Mouse (Mus musculus): Measurements from ENCODE around the gene Blvrb. TPM values are rescaled to one million over a fixed set of nuclear protein-coding genes. Genes with fewer than 3 reads are reported as not detected.

The Blvrb gene
- total RNA-seq (2017): 31.7 and 32.1 TPM in 2 replicates

DNA sequence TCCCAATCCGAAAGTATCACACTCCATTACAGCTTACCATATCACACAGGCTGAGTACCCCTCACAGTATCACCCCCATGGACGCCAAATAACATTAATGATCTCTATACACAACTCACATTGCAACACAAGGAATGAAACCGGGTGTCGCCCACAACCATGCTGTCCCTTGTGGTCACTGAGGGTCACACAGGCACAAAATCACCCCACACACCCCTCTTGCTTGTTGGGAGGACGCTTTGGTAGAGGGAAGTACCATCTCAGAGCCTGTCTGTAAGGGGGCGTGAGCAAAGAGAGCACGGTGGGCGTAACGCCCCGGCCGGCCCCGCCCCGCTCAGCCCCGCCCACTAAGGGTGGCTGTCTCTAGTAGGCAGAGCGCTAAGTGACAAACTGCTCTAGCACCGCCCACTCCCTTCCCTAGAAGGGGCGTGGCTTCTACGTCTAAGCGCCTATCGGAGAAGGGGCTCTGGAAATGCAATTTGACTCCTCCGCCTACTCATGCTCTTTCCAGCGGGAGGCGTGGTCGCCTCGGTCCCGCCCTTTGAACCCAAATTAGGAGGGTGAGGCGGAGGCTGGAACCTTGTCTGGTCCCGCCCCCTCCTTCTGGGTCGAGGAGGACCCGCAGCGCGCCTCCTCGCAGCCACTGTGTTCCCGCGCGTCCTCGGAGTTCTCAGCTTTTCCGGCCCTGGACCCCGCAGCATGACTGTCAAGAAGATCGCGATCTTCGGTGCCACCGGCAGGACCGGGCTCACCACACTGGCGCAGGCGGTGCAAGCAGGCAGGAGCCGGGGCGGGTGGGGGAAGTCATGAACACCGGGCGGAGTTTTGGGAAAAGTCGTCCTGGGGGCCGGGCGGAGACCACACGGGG lies at the start of gene Blvrb, which contains the start of gene Sptbn4:
TSS of gene Blvrb (plus strand) at position 560 of the 868 bp plus-strand sequence.
TSS of gene Sptbn4 (minus strand) at position 268 of the 868 bp plus-strand sequence.
- ATAC-seq (ENCODE audit: extremely low read depth, insufficient number of reproducible peaks, low FRiP score, poor library complexity, severe bottlenecking): peak; percentile 85

DNA sequence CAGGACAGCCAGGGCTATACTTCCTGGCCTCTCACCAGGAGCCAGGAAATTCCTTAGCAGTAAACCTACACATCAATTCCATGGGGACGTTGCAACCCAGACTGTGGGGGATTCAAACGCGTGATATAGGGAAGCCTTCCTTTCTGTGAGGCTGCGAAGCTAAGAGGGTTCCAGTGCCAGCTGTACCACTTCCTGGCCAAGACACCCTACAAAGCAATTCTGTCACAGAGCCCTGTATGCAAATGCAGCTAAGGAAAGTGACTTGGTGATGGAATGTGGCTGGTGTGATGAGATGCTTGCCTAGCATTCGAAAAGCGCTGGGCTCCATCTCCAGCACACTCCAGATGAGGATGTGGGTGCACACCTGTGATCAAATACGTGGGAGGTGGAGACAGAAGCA lies 47.2 kb upstream of the Blvrb start:
- ATAC-seq (ENCODE audit: extremely low read depth, insufficient number of reproducible peaks, low FRiP score, poor library complexity, severe bottlenecking): no peak

DNA sequence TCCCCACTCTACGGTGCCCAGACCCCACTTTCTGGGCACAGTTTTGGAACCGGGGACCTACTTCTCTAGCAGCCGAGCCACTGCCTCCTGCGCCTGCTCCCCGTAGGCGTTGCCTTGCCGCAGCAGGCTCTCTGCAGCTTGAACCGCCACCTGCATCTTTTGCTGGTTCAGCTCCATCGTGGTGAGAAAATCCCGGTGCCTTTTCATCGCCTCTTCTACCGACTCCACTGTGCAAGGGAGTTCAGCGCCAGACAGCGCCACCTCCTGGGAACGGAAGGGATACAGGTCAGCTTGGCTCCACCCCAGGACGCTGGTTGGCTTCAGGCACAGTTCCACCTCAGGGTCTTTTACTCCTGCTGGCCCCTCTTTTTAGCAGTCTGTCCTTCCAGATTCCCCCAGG lies 45.1 kb upstream of the Blvrb start:
- peak; percentile 40; the same call in 1 of the 2 replicates for ATAC-seq (ENCODE audit: extremely low read depth, insufficient number of reproducible peaks, low FRiP score, poor library complexity, severe bottlenecking)

DNA sequence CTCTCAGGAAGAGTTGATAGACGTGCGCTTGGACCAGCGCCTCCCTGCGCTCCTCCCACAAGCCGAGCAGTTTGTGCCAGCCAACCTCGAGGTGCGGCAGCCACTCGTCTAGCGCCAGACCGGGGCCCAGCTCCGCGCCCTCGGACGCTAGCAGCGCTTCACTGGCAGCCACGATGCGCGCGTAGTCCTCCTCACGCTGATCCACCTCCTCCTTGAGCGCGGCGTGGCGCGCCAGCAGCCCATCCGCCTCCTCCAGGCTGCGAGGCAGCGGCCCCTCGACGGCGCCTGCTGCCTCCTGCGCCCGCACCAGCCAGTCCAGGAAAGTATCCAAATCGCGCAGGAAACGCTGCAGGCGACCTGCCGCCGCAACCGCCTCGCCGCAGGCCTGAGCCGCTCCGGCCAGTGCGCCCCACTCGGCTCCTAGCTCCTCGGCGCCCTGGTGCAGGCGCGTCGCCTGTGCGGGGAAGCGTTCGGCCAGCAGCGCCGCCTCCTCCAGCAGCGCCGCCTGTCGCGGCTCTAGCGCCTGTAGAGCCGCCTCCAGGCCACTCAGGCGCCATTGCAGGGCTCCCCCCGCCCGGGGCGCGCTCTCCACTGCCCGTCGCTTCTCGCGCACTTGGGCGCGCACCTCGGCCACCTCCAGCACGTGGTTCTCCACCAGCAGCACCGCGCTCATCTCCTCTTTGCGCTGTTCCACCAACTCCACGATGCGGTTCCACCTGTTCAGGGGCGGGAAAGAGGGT lies 43.4 kb upstream of the Blvrb start:
- ATAC-seq (ENCODE audit: extremely low read depth, insufficient number of reproducible peaks, low FRiP score, poor library complexity, severe bottlenecking): no peak

DNA sequence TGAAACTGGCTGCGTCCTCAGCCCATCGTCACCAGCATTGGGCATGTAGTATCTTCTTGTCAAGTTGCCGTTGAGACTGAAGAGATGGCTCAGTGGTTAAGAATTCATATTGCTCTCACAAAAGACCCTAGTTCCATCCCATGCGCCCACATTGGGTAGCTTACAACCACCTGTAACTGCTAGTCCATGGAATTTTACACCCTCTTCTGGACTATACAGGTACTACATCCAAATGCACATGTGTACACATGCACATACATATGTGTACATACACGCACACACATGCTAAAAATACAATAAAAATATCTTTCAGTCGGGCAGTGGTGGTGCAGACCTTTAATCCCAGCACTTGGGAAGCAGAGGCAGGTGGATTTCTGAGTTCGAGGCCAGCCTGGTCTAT lies 41.3 kb upstream of the Blvrb start:
- no peak for ATAC-seq (ENCODE audit: extremely low read depth, insufficient number of reproducible peaks, low FRiP score, poor library complexity, severe bottlenecking)

DNA sequence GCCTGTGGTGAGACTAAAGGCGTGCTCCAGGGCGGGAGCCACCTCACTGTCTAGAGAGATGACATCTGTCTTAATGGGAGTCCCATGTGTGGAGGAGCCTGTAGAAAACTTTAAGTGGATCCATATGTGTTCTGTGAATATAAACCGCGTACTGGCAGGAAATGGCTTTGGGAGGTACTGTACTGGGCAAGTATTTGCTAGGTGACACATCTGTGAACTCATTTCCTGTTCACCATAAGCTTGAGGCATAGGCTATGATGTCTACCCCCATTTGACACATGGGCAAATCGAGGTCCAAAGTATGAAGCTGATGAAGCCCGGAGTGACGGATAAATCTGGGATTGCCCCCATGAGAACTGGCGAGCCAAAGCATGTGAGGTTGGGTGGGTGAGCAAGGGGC lies 40.0 kb upstream of the Blvrb start:
- ATAC-seq (ENCODE audit: extremely low read depth, insufficient number of reproducible peaks, low FRiP score, poor library complexity, severe bottlenecking): no peak

DNA sequence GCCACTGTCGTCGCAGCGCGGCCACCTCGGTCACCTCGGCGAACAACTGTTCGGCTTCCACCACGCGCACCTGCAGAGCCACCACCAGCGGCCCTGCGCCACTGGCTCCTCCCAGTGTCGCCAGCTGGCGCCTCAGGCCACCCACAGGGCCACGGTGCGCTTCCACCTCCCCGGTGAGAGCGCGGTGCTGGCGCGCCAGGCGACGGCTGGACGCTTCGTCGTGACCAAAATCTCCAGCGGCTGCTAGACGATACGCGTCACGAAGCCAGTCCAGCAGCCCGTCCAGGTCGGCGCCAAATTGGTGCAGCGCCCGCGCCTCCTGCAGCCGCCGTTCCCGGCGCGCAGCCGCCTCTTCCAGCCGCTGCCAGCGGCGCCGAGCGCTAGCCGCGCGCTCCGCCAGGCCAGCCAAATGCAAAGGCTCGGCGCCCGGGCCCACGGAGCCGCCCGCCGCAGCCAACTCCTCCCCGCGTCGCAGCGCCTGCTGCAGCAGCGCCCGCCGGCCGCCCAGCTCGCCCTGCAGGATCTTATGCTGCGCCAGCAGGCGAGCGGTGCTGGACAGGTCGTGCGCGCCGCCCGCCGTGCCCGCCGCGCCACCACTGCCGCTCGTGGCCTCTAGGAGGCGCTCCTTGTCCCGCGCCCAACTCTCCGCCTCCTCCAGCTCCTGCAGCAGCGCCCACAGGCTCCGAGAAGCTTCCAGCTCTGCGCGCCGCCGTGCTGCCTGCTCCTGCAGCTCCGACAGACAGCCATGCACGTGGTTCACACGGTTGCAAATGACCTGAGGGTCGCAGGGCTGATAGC lies 39.2 kb upstream of the Blvrb start:
- no peak for ATAC-seq (ENCODE audit: extremely low read depth, insufficient number of reproducible peaks, low FRiP score, poor library complexity, severe bottlenecking)

DNA sequence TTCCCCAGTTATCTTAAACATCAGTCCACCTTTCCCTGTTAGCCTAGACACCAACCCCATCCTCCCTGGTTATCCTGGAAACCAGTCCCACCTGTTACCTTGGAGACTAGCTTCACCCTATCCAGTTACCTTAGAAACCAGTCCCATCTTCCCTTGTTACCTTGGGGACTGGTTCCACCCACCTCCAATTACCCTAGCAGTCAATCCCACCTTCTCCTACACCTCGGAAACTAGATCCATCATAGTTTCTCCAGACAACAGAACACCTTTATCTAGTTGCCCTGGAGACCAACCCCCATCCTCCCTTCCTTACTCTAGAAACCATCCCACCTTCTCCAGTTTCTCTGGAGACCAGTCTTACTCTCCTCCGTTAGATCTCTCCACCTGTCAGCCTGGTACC lies 30.6 kb upstream of the Blvrb start:
- no peak for ATAC-seq (ENCODE audit: extremely low read depth, insufficient number of reproducible peaks, low FRiP score, poor library complexity, severe bottlenecking)

DNA sequence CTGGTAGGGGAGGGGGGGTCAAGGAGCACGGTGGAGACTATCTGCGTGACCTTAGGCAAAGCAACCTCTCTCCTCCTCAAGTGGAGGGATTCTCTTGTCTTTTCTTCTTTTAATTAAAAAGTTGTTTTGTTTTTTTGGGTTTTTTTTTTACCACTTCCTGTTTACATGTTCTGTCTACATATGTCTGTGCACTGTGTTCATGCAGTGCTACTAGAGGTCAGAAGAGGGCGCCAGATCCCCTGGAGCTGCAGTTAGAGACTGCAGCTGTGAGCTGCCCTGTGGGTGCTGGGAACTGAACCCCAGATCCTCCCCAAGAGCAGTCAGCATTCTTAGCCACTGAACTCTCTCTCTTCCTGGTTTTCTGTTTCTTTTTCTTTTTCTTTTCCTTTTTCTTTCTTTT lies 28.7 kb upstream of the Blvrb start:
- no peak for ATAC-seq (ENCODE audit: extremely low read depth, insufficient number of reproducible peaks, low FRiP score, poor library complexity, severe bottlenecking)

DNA sequence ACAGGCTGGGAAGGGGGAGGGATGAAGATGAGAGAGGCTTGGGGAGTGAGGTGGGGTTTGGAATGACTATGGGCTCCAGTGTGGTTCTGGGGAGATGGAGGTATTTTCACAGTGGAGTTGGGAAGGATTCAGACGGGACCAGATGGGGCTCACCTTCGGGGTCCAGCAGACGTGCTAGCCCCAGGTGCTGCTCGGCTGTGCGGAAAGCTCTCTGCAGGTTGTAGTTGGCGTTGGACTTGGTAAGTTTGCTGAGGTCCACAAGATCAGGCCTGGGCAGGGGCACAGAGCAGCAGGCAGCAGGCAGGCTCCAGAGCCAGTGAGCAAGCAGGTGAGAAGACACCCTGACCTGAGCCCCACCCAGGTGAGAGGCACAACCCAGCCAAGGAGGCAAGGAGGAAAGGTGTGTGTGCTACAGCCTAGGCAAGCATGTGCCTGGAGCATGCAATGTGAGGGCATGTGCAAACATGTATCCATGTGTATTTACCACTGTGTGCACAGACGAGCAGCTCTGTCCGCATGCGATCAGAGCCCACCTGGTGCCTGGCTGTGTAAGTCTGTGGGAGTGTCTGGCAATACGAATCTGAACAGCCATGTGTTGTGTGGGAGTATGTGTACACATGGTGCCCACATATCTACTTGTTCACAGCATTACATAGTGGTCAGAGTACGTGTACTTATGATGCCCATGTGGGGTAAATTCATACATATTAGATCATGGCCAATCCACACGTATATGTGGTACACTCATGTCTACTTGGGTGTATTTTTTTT lies 24.0 kb upstream of the Blvrb start:
- ATAC-seq (ENCODE audit: extremely low read depth, insufficient number of reproducible peaks, low FRiP score, poor library complexity, severe bottlenecking): no peak

DNA sequence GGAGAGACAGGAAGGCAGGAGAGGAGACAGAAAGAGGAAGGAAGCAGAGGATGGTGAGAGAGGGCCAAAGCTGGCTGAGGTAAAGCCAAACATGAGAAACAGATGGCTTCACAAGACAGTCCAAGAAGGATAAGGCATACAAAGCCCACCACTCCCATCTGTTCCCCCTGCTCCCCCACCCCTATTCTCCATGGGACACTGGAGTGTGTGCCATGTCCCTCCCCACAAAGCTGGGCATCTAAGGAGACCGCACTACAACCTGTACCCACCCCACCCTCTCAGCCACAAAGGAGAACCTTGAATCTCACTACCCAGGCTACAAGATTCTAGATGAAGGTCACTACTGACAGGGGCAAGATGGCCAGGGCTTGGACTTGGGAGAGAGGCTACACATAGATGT lies 20.4 kb upstream of the Blvrb start:
- no peak for ATAC-seq (ENCODE audit: extremely low read depth, insufficient number of reproducible peaks, low FRiP score, poor library complexity, severe bottlenecking)

DNA sequence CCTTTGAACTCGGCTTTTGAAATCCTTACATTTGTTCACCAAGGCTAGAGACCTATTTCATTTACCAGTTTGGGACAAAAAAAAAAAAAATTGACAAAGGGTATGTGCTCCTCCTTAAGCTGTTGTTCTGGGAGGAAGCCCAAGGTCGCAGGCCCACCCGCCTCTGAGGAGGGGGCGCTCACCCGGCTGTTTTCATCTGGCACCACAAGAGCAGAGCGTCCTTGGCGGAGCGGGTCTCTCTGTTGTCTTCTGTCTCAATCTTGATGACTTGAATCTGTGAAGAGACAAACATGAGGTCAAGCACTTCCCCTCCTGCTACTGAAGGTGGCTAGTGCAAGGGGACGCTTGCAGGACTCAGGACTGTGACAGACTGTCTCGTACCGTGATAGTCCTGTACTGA lies 19.8 kb upstream of the Blvrb start:
- ATAC-seq (ENCODE audit: extremely low read depth, insufficient number of reproducible peaks, low FRiP score, poor library complexity, severe bottlenecking): no peak

DNA sequence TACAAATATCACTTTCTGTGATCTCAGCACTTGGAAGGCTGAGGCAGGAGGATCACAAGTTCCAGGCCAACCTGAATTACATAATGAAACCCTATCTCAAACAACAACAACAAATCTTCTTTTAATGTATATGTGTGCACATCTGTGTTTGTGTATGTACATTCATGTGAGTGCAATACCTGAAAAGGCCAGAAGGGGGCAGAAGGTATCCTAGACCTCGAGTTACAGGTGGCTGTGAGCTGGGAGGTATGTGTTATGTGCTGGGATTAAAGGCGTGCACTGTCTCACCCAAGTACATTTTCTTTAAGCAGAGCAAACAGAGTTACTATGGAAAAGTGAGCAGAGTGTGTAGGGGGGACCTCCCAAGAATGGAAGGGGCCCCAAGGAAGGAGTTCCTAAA lies 18.6 kb upstream of the Blvrb start:
- ATAC-seq (ENCODE audit: extremely low read depth, insufficient number of reproducible peaks, low FRiP score, poor library complexity, severe bottlenecking): no peak

DNA sequence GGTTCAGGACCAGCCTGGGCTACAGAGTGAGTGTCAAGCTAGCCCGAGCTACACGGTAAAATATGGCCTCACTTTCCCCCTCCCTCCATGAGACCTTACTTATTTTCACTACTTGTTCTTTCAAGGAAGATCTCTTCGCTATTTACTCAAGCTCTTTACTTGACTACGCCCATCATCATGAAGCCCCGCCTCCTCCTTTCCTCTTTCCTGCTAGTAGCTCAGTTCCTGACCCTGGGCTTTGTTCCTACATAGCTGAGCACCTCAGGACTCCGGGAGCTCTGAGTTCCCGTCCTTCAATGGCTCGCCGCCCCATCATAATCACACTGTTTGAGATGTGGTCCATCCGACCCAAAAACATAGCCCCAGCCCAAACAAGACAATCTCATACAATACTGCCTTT lies 14.4 kb upstream of the Blvrb start:
- ATAC-seq (ENCODE audit: extremely low read depth, insufficient number of reproducible peaks, low FRiP score, poor library complexity, severe bottlenecking): no peak

DNA sequence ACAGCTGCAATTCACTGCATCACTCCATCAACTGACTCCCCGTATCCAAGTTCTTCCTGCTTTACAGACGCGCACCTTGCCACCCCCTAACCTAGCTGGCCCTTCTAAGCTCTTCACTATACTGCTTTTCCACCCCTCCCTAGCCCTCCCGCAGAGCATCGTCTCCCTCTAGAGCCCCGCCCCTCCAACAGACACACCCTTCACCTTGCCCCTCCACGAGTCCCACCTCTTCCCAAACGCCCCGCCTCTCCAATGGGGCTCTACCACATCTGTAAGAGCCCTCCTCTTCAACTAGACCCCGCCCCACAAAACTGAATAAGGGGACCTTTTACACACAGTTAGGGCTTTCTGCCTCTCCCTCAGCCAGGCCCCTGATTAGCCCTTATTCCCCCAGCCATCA lies 14.0 kb upstream of the Blvrb start:
- ATAC-seq (ENCODE audit: extremely low read depth, insufficient number of reproducible peaks, low FRiP score, poor library complexity, severe bottlenecking): no peak

DNA sequence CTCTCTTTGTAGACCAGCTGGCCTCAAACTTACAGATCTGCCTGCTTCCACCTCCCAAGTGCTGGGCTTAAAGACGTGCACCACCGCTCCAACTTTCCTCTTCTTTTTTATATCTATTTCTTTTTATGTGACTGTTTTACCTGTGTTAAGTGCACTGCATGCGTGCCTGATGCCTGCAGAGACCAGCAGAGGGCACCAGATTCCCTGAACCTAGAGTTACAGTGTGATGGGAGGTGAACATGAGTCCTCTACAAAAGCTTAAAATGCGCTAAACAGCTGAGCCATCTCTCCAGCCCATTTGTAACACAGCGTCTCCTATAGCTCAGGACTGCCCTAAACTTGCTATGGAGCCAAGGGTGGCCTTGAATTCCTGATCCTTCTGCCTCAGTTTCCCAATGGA lies 10.2 kb upstream of the Blvrb start:
- ATAC-seq (ENCODE audit: extremely low read depth, insufficient number of reproducible peaks, low FRiP score, poor library complexity, severe bottlenecking): peak; percentile 65

DNA sequence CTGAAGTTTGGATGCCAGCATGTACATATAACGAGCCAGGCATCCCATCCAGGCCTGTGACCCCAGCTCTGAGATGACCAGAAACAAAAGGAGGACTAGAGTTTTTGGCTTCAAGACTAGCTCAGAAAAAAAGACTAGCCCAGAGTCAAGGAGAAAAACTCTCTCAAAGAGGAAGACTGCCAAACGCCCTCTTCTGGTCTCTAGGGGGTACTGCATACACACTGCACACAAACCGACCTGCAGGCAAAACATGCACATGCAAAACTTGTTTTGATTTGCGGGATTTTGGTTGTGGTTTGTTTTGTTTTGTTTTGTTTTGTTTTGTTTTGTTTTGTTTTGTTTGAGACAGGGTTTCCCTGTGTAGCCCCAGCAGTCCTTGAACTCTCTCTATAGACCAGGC lies 7.8 kb upstream of the Blvrb start:
- no peak for ATAC-seq (ENCODE audit: extremely low read depth, insufficient number of reproducible peaks, low FRiP score, poor library complexity, severe bottlenecking)

DNA sequence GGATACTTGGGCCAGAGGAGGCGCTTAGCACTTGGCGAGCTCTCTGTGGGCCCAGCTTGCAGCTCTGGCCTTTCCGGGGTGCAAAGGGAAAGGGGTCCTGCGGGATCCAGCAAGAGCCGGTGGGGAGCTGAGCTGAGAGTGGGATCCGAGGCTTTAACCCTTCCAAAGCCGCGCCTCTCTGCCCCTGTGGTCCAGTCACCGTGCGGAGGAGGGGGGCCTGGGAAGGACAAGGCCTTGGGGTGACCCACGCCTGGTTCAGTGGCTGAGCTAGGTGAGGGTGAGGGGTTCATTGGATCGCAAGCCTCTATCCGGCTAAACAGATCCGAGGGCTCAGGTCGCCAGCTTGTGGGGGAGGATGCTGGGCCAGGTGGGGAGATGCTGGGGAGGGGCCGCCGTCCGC lies 1.7 kb upstream of the Blvrb start:
- ATAC-seq (ENCODE audit: extremely low read depth, insufficient number of reproducible peaks, low FRiP score, poor library complexity, severe bottlenecking): no peak
